Mouse (Mus musculus) heart, adult 2 months (tissue): ENCODE data around the gene Atp2a2. TPM values are rescaled to one million over a fixed set of nuclear protein-coding genes. Genes with fewer than 3 reads are reported as not detected.
A peak's percentile ranks its signal among the peaks of the same experiment; 100 is the strongest.

Experiments
- DNase-seq, 2 experiments: peaks; one replicate each; pipeline ENCODE4 v3.0.0; 2021
- H3K27ac ChIP-seq: fragments of 200-600 bp; 2 replicates; pipeline ENCODE4 v1.8.1; 2022
- H3K27me3 ChIP-seq: fragments of 200-500 bp; 2 replicates; pipeline ENCODE4 v1.6.1; 2012; ENCODE audit warnings: mild to moderate bottlenecking, low read length, inconsistent platforms, mixed read lengths; ENCODE audit not compliant: control insufficient read depth, insufficient read depth
- H3K36me3 ChIP-seq: fragments of 200-500 bp; 2 replicates; pipeline ENCODE4 v1.6.1; 2012; ENCODE audit warnings: low read length, inconsistent platforms; ENCODE audit not compliant: control insufficient read depth, insufficient read depth
- H3K4me1 ChIP-seq: fragments of 200-500 bp; 2 replicates; pipeline ENCODE4 v1.6.1; 2011; ENCODE audit warnings: low read length; ENCODE audit not compliant: control insufficient read depth, insufficient read depth
- H3K4me3 ChIP-seq: fragments of 200-600 bp; 2 replicates; pipeline ENCODE4 v1.8.1; 2022
- H3K79me2 ChIP-seq: fragments of 200-500 bp; replicated peaks from 2 replicates; pipeline ENCODE4 v1.6.1; 2012; ENCODE audit warnings: mild to moderate bottlenecking, inconsistent platforms, low read length, moderate library complexity, mixed read lengths; ENCODE audit not compliant: control insufficient read depth, insufficient read depth
- H3K9ac ChIP-seq: fragments of 200-500 bp; 2 replicates; pipeline ENCODE4 v1.6.1; 2012; ENCODE audit warnings: low read depth, mild to moderate bottlenecking, control low read depth, inconsistent platforms, low read length, mixed read lengths
- CTCF ChIP-seq: fragments of 200-600 bp; IDR thresholded peaks from 2 replicates; pipeline ENCODE4 v1.8.1; 2022; ENCODE audit warnings: antibody characterized with exemption, mild to moderate bottlenecking, moderate library complexity
- EP300 ChIP-seq: fragments of 200-500 bp; IDR thresholded peaks from 2 replicates; pipeline ENCODE4 v1.6.1; 2011; ENCODE audit warnings: low read depth, low read length, control low read depth; ENCODE audit not compliant: insufficient read depth
- POLR2A ChIP-seq: fragments of 200-500 bp; IDR thresholded peaks from 2 replicates; pipeline ENCODE4 v1.6.1; 2011; ENCODE audit warnings: mild to moderate bottlenecking, low read depth, low read length, control low read depth; ENCODE audit not compliant: insufficient read depth
- WGBS: fragments of 180-500 bp; shearing (Covaris S2); methylation state at CpG from one replicate; pipeline ENCODE4 v1.1.7; 2018; 5-methylcytosine and 5-hydroxymethylcytosine counted together
- intact Hi-C: fragments of 180-260 bp; cut with DNase I; formaldehyde crosslinking; loops from one replicate; pipeline ENCODE4 v1.15.1; 2025
- polyA plus RNA-seq: library from polyadenylated mRNA; depleted of rRNA; stranded (reverse); fragments of >200 nt; gene quantifications from 2 replicates; pipeline ENCODE4 v1.2.3, GENCODE M21; 2012
- total RNA-seq, 2 experiments: library from RNA; stranded (reverse); gene quantifications; 2 replicates each; pipeline ENCODE4 v1.2.3; 2021

The Atp2a2 gene
- total and polyA plus RNA-seq, 3 experiments: 3,546 to 13,259 (median 11,796) TPM

GRCm38 (mm10) chr5:122529316-122529715, 27.3 kb upstream of the Atp2a2 start:
- Histone ChIP-seq H3K4me3 (no peak overlapping the region), H3K36me3 (no peaks in the 10 kb centered on the region), H3K27ac (peak overlapping the region; percentile 88), H3K9ac (no peak overlapping the region), H3K79me2 (no peaks in the 10 kb centered on the region), H3K4me1 (peaks cover 22% of the 10 kb centered on the region), H3K27me3 (no peaks in the 10 kb centered on the region)
- TF ChIP-seq POLR2A (peak; percentile 37; the same call in 1 of the 2 replicates), EP300 (no peak)
- intact Hi-C loops: loop anchor here (2.0 to 5.0 kb wide), 2 partner anchors 13 to 33 kb away; no protein-coding TSS in a partner anchor
- 17% methylated on average over 3 of the region's 3 CpGs for WGBS
- peak; percentile 76 to 84 for DNase-seq

- Histone ChIP-seq H3K27ac (peak overlapping the region; percentile 88), H3K36me3 (no peaks in the 10 kb centered on the region), H3K9ac (no peak overlapping the region), H3K4me3 (no peak overlapping the region), H3K79me2 (no peaks in the 10 kb centered on the region), H3K27me3 (no peaks in the 10 kb centered on the region), H3K4me1 (peaks cover 24% of the 10 kb centered on the region)
- intact Hi-C loops: loop anchor here (2.0 to 5.0 kb wide), 2 partner anchors 14 to 34 kb away; no protein-coding TSS in a partner anchor
- 40% methylated on average over 3 of the region's 3 CpGs for WGBS
- TF ChIP-seq POLR2A: no peak
- no peak for TF ChIP-seq CTCF
- no peak for TF ChIP-seq EP300
- DNase-seq: no peak
Measured at GRCm38 (mm10) chr5:122528591-122528990, 26.6 kb upstream of the Atp2a2 start.

- 26% methylated on average over 11 of the region's 11 CpGs for WGBS
- peak in 1 of 2 experiments; percentile 58 for DNase-seq
- no peaks in the 10 kb centered on the region for H3K27me3 ChIP-seq
- peak overlapping the region; percentile 88 for H3K27ac ChIP-seq
- intact Hi-C loops: loop anchor here (2.0 to 5.0 kb wide), 3 partner anchors 15 to 93 kb away; no protein-coding TSS in a partner anchor
- no peaks in the 10 kb centered on the region for H3K79me2 ChIP-seq
- TF ChIP-seq EP300: no peak
- TF ChIP-seq POLR2A: no peak
- no peak for TF ChIP-seq CTCF
- no peaks in the 10 kb centered on the region for H3K36me3 ChIP-seq
- H3K4me3 ChIP-seq: 0 out of 2 replicates have a peak overlapping the region, but pooled peaks have one; percentile 3
- peaks cover 24% of the 10 kb centered on the region for H3K4me1 ChIP-seq
- peak overlapping the region; percentile 38 for H3K9ac ChIP-seq
Measured at GRCm38 (mm10) chr5:122527761-122528160, 25.7 kb upstream of the Atp2a2 start.

- H3K27me3 ChIP-seq: no peaks in the 10 kb centered on the region
- 0 out of 2 replicates have a peak overlapping the region, but pooled peaks have one; percentile 3 for H3K4me3 ChIP-seq
- no peaks in the 10 kb centered on the region for H3K36me3 ChIP-seq
- H3K9ac ChIP-seq: peak overlapping the region; percentile 49
- H3K79me2 ChIP-seq: no peaks in the 10 kb centered on the region
- peak; percentile 68 to 85 for DNase-seq
- H3K27ac ChIP-seq: peak overlapping the region; percentile 88
- H3K4me1 ChIP-seq: peaks cover 24% of the 10 kb centered on the region
- intact Hi-C loops: loop anchor here (2.0 to 5.0 kb wide), 2 partner anchors 35 to 94 kb away; no protein-coding TSS in a partner anchor
- 38% methylated on average over 15 of the region's 15 CpGs for WGBS
- TF ChIP-seq POLR2A (peak; percentile 33), CTCF (no peak), EP300 (no peak; the same call in 1 of the 2 replicates)
Measured at GRCm38 (mm10) chr5:122526878-122527730, 25.1 kb upstream of the Atp2a2 start.

GRCm38 (mm10) chr5:122526405-122526804, 24.4 kb upstream of the Atp2a2 start:
- peak; percentile 54 to 56 for DNase-seq

More at GRCm38 (mm10) chr5:122526405-122526804, 24.4 kb upstream of the Atp2a2 start:
- TF ChIP-seq EP300 (no peak; the same call in 1 of the 2 replicates), POLR2A (peak; percentile 34)
- Histone ChIP-seq H3K27ac (peak overlapping the region; percentile 88), H3K4me1 (peaks cover 24% of the 10 kb centered on the region), H3K4me3 (no peak overlapping the region), H3K27me3 (no peaks in the 10 kb centered on the region), H3K79me2 (no peaks in the 10 kb centered on the region), H3K36me3 (no peaks in the 10 kb centered on the region), H3K9ac (peak overlapping the region; percentile 49)
- WGBS: 45% methylated on average over 9 of the region's 9 CpGs
- intact Hi-C loops: loop anchor here (2.0 to 5.0 kb wide), 2 partner anchors 36 to 94 kb away; no protein-coding TSS in a partner anchor
